Mouse (Mus musculus): ENCODE measurements at regions not wholly inside any gene's neighbourhood (a gene's known extent, or its start where the extent isn't known, plus 50 kb on each side); places are given as distances from the start of the nearest gene placed in this dataset.

DNA sequence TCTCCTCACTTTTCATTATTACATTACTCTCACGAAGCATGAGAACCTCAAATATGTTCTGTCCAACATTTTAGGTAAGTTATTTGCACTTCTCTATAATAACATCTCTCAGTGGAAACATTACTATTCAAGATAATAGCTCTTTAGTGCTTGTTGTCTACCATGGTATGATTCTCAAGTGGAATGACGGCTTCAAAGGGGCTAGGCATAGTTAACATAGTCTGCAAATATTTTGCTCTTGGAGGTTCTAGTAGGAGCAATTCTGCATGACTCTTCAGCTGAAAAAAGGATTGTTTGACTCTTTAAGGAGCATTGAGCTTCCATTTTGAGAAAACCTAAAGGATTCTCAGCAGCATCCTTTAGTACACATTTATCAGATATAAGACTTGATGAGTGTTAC lies 182.5 kb upstream of the Tprg start:
- H3K27me3 ChIP-seq (replicated peaks) = no peaks in the 10 kb centered on the region
- no peak overlapping the region for H3K4me2 ChIP-seq
- no peak for ATAC-seq (ENCODE audit: extremely low read depth, insufficient number of reproducible peaks, low FRiP score, low TSS enrichment)
- H3K4me1 ChIP-seq = 0 out of 2 replicates have a peak, but pooled peaks cover 5% of the 10 kb centered on the region
- H3K9ac ChIP-seq = no peak overlapping the region
- H3K27ac ChIP-seq (replicated peaks) = no peak overlapping the region
- no peak overlapping the region for H3K4me3 ChIP-seq
- H3K36me3 ChIP-seq = no peaks in the 10 kb centered on the region
- WGBS = 64% methylated on average over 2 of the region's 2 CpGs
- H3K9me3 ChIP-seq = 0 out of 2 replicates have a peak, but pooled peaks cover 2% of the 10 kb centered on the region

DNA sequence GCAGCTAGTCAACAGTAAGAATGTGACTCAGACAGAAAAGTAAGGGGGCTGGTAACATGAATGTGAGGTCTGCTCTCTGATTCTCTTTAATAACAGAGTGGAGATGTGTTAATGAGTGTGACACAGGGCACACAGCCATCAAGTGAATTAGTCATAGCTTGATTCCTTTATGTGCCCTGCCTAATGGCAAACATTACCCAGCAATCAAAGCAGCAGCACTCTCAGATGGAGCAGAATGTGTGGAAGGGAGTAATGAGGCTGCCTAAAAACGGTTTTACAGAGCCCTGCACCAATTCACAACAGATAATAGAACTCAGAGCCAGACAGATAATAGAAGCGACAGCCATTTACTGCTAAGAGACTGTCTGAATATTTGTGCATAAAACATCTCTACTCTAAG lies 182.0 kb upstream of the Tprg start:
- ATAC-seq (ENCODE audit: extremely low read depth, insufficient number of reproducible peaks, low FRiP score, low TSS enrichment) = no peak
- Histone ChIP-seq H3K4me1 (0 out of 2 replicates have a peak, but pooled peaks cover 5% of the 10 kb centered on the region), H3K27ac (replicated peaks) (no peak overlapping the region), H3K4me2 (no peak overlapping the region), H3K9ac (no peak overlapping the region), H3K9me3 (no peaks in the 10 kb centered on the region), H3K36me3 (no peaks in the 10 kb centered on the region), H3K27me3 (replicated peaks) (no peaks in the 10 kb centered on the region), H3K4me3 (no peak overlapping the region)
- 52% methylated on average over 2 of the region's 2 CpGs for WGBS

DNA sequence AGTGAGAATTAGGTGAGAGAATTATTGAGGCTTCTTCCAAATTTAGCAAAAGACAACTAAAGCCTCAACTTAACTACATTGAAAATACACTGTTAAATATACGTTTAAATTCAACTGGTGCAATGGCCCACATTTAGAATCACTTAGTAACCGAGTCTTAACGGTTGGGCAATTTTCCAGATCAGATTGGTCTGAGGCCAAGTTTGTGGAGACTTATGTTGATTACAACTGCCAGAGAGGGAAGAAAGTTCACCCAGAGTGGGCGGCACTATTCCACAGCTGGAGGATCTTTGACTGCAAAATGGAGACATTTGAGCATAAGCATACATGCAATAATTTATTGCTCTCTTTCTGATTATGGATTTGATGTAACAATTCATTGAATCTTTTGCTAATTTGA lies 146.5 kb upstream of the Tprg start:
- Histone ChIP-seq H3K4me1 (no peaks in the 10 kb centered on the region), H3K9ac (no peak overlapping the region), H3K4me2 (no peak overlapping the region), H3K27ac (replicated peaks) (no peak overlapping the region), H3K36me3 (no peaks in the 10 kb centered on the region), H3K9me3 (peaks cover 9% of the 10 kb centered on the region; the same call in 1 of the 2 replicates), H3K27me3 (replicated peaks) (no peaks in the 10 kb centered on the region), H3K4me3 (no peak overlapping the region)
- ATAC-seq (ENCODE audit: extremely low read depth, insufficient number of reproducible peaks, low FRiP score, low TSS enrichment) = no peak
- WGBS = 62% methylated on average over 4 of the region's 4 CpGs

DNA sequence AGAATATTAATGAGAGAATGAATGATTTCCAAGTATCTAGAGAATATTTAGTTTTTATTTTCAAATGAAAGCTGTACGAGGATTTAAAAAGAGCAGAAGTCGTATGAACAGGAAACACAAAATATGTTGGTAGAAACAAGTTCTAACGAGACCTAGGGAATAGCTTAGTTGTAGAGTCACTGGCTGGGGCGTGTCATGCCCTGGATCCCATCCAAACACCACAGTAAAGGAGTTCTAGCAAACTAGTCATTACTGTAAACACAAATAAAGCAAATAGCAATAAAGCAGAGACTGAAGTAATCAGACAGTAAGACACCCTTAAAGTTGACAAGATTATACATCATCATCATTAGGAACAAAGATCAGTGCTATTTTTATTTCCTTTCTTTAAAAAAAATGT lies 139.1 kb upstream of the Tprg start:
- Histone ChIP-seq H3K27ac (replicated peaks) (no peak overlapping the region), H3K9me3 (peaks cover 3% of the 10 kb centered on the region; the same call in 1 of the 2 replicates)
- WGBS = 64% methylated on average over 4 of the region's 4 CpGs

DNA sequence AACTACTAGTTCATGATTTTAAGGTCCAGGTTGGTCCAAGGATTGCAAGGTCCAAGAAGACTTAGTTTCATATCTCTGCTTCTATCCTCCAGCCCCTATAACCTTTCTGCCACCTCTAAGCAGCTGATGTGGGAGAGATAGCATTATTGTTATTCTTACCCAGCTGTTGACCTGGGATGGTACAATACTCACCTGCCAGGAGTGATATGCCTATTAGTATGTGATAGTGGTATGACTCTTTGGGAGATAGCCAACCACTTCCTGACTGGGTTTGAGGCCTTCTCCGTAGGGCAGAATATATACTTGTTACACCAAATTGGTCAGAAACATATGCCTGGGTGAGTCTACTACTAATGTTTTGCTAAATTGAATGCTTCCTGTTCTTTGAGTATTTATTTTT lies 137.4 kb upstream of the Tprg start:
- Histone ChIP-seq H3K36me3 (no peaks in the 10 kb centered on the region), H3K27me3 (replicated peaks) (no peaks in the 10 kb centered on the region), H3K4me3 (no peak overlapping the region), H3K4me2 (no peak overlapping the region), H3K9ac (no peak overlapping the region), H3K27ac (replicated peaks) (no peak overlapping the region), H3K9me3 (no peaks in the 10 kb centered on the region), H3K4me1 (no peaks in the 10 kb centered on the region)
- no peak for ATAC-seq (ENCODE audit: extremely low read depth, insufficient number of reproducible peaks, low FRiP score, low TSS enrichment)
- 75% methylated on average over 1 of the region's 1 CpGs for WGBS

More for the DNA sequence above, 139.1 kb upstream of the Tprg start:
- no peak for ATAC-seq (ENCODE audit: extremely low read depth, insufficient number of reproducible peaks, low FRiP score, low TSS enrichment)
- Histone ChIP-seq H3K4me2 (no peak overlapping the region), H3K4me3 (no peak overlapping the region), H3K27me3 (replicated peaks) (no peaks in the 10 kb centered on the region), H3K36me3 (no peaks in the 10 kb centered on the region), H3K4me1 (no peaks in the 10 kb centered on the region), H3K9ac (no peak overlapping the region)

DNA sequence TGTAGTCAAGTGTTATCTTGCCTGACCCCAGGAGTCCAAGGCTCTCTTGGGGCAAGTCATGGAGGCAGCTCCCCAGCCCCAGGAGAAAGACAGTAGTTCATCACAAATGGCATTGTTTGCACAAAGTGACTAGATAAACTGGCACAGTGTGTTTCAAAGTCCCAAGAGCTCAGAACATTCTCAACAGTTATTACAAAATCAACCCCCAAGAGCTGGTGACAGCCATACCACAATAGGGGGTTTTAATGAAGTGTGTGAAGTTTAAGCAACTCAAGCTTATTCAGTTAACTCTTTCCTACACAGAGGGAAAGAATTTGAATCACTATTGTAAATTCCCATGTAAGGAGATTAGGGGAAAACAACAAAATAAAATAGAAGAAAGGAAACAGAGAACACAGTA lies 109.7 kb upstream of the Tprg start:
- ATAC-seq (ENCODE audit: extremely low read depth, insufficient number of reproducible peaks, low FRiP score, low TSS enrichment) = no peak
- H3K4me2 ChIP-seq = no peak overlapping the region
- H3K4me1 ChIP-seq = no peaks in the 10 kb centered on the region

DNA sequence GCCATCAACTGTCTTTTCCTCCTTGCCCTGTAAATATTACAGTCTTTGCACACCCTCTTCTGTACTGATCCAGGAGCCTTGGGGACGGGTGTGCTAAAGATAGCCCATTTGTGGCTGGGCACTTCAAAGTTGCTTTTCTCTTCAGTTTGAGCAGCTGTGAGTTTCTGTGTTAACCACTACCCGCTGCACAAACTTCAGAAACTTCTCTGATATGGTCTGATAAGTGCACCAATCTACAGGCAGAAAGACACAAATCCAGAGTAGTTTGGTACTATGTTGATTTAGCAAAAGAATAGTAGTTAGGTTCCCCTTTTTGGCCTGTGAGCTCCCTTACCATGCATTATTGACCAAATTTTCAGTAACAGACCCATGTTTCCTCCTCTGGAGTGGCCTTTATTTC lies 108.6 kb upstream of the Tprg start:
- WGBS = 28% methylated on average over 2 of the region's 2 CpGs
- ATAC-seq (ENCODE audit: extremely low read depth, insufficient number of reproducible peaks, low FRiP score, low TSS enrichment) = no peak
- H3K9ac ChIP-seq = no peak overlapping the region
- H3K36me3 ChIP-seq = no peaks in the 10 kb centered on the region
- no peaks in the 10 kb centered on the region for H3K27me3 ChIP-seq (replicated peaks)
- H3K4me2 ChIP-seq = no peak overlapping the region
- H3K4me1 ChIP-seq = no peaks in the 10 kb centered on the region
- H3K9me3 ChIP-seq = no peaks in the 10 kb centered on the region
- no peak overlapping the region for H3K4me3 ChIP-seq
- H3K27ac ChIP-seq (replicated peaks) = no peak overlapping the region

More for the DNA sequence above, 109.7 kb upstream of the Tprg start:
- Histone ChIP-seq H3K36me3 (no peaks in the 10 kb centered on the region), H3K4me3 (no peak overlapping the region), H3K9me3 (no peaks in the 10 kb centered on the region), H3K27me3 (replicated peaks) (no peaks in the 10 kb centered on the region), H3K9ac (no peak overlapping the region), H3K27ac (replicated peaks) (no peak overlapping the region)

DNA sequence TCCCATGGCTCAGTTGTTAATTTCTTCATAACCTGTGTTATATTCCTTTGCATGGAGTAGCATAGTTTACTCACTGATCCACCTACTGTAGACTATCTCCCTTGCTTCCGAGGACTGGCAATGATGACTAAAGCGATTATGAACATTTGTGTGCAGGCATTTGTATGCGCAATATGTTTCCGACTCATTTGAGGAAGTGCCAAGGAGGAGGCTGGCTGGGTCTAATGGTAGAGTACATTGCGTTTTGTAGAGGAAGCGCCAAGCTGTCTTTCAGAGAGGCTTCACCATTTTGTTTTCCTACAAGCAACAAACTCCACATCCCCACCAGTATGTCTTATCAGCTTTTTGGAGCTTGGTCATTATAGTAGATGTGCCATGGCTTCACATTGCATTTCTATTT lies 104.7 kb upstream of the Tprg start:
- Histone ChIP-seq H3K9me3 (no peaks in the 10 kb centered on the region), H3K36me3 (no peaks in the 10 kb centered on the region), H3K27ac (replicated peaks) (no peak overlapping the region), H3K4me1 (no peaks in the 10 kb centered on the region), H3K4me2 (no peak overlapping the region), H3K4me3 (no peak overlapping the region), H3K9ac (no peak overlapping the region), H3K27me3 (replicated peaks) (no peaks in the 10 kb centered on the region)
- 83% methylated on average over 6 of the region's 6 CpGs for WGBS
- ATAC-seq (ENCODE audit: extremely low read depth, insufficient number of reproducible peaks, low FRiP score, low TSS enrichment) = no peak

DNA sequence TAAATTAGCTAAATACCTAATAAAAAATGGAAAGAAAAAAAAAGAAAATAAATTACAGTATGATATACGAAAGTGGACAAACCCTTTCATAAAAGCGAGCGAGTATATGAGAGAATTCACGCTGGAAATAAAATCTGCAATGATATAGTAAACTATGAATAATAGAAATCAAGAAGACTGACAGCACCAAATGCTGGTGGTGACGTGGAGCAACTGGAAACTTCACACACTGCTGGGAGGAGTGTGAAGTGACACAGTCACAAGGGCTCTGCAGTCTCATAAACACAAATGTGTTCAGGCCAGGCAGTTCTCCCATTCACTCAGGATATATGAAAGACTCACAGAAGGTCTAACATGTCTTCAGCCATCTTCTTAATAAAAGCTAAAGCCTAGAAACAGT lies 89.5 kb upstream of the Tprg start:
- H3K4me2 ChIP-seq = no peak overlapping the region
- H3K9me3 ChIP-seq = no peaks in the 10 kb centered on the region
- WGBS = 86% methylated on average over 5 of the region's 5 CpGs
- no peaks in the 10 kb centered on the region; the same call in 1 of the 2 replicates for H3K4me1 ChIP-seq
- H3K27ac ChIP-seq (replicated peaks) = no peak overlapping the region
- no peak overlapping the region for H3K9ac ChIP-seq
- no peak overlapping the region for H3K4me3 ChIP-seq
- no peaks in the 10 kb centered on the region for H3K36me3 ChIP-seq
- no peaks in the 10 kb centered on the region for H3K27me3 ChIP-seq (replicated peaks)
- no peak for ATAC-seq (ENCODE audit: extremely low read depth, insufficient number of reproducible peaks, low FRiP score, low TSS enrichment)

DNA sequence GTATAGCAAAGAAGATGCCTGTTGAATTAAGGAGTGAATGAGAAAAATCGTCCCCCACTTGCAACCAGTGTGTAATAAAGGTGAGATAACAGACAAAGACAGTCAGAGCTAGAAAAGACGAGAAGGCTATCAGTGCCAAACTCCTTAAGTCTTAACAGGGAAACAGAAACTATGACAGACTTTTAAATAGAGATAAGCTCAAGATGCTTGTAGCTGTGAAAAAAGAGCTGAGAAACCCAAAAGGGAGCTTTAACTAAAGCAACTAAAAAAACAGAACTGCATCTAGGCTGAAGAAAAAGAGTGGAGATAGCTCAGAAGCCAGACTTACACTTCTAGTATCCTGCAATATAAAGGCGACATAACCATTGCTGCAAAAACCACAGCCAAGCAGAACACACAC lies 87.8 kb upstream of the Tprg start:
- WGBS = 35% methylated on average over 3 of the region's 3 CpGs
- no peak overlapping the region for H3K27ac ChIP-seq (replicated peaks)
- no peaks in the 10 kb centered on the region for H3K36me3 ChIP-seq
- H3K4me1 ChIP-seq = no peaks in the 10 kb centered on the region; the same call in 1 of the 2 replicates
- H3K4me2 ChIP-seq = no peak overlapping the region
- no peaks in the 10 kb centered on the region for H3K27me3 ChIP-seq (replicated peaks)
- H3K9me3 ChIP-seq = no peaks in the 10 kb centered on the region
- H3K9ac ChIP-seq = no peak overlapping the region
- ATAC-seq (ENCODE audit: extremely low read depth, insufficient number of reproducible peaks, low FRiP score, low TSS enrichment) = no peak
- no peak overlapping the region for H3K4me3 ChIP-seq

DNA sequence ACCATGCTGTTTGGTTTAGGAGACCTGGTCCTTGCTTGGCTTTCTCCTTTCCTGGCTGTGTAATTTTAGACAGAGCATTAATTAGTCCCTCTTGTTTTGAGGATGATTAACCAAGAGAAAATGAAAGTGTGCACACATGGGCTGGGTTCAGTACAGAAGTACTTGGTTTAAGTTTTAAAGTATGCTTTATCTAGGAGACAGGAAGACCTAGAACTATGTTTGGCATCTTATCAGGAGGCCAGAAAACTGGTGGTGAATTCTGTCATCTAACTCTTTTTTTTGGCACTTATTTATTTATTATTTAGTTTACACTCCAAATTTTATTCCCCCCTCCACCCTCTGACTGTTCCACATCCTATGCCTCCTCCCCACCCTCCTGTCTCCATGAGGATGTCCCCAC lies 86.6 kb upstream of the Tprg start:
- Histone ChIP-seq H3K4me3 (no peak overlapping the region), H3K27ac (replicated peaks) (no peak overlapping the region), H3K9ac (no peak overlapping the region), H3K9me3 (no peaks in the 10 kb centered on the region), H3K27me3 (replicated peaks) (no peaks in the 10 kb centered on the region), H3K4me1 (no peaks in the 10 kb centered on the region; the same call in 1 of the 2 replicates), H3K4me2 (no peak overlapping the region), H3K36me3 (no peaks in the 10 kb centered on the region)
- no peak for ATAC-seq (ENCODE audit: extremely low read depth, insufficient number of reproducible peaks, low FRiP score, low TSS enrichment)

DNA sequence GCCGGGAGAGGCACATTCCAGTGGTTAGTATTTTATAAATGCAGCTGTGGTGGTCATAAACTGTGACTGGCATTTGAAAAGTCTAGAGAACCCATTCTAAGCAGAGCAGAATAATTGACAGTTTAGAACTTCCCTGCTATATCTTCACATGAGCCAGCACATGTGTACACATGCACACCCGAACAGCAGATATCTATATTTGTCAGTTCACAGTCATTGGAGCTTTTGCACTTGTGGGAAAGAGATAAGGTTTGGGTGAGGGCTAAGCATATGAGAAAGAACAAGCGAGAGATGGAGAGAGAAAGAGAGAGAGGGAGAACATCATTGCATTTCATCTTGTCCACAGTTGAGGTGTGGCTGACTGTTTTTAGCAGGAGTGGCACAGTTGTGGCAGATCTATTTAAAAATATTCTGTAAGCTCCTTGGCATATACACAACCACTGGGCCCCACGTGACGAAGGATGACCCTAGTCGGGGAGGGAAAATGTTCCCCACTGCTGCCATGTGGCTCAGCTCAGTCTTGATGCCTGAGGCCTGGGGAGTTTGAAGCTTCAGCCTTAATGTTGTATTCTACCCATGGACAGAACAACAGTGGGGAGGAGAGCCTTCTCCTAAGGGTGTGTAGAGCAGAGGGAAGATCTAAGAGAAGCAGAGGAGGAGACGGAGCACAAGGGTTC lies 85.4 kb upstream of the Tprg start:
- ATAC-seq (ENCODE audit: extremely low read depth, insufficient number of reproducible peaks, low FRiP score, low TSS enrichment) = no peak
- Histone ChIP-seq H3K36me3 (no peaks in the 10 kb centered on the region), H3K4me2 (no peak overlapping the region), H3K27me3 (replicated peaks) (no peaks in the 10 kb centered on the region), H3K9ac (no peak overlapping the region), H3K4me3 (no peak overlapping the region), H3K9me3 (no peaks in the 10 kb centered on the region), H3K4me1 (no peaks in the 10 kb centered on the region; the same call in 1 of the 2 replicates), H3K27ac (replicated peaks) (no peak overlapping the region)
- 64% methylated on average over 7 of the region's 7 CpGs for WGBS
